Mouse (Mus musculus) spleen, postnatal 10 days (tissue): ENCODE results near the gene 9430097D07Rik.

Experiments
- DNase-seq, 2 experiments: peaks; one replicate each; pipeline ENCODE4 v3.0.0; 2021 to 2022; ENCODE audit warnings: low spot score in 2 of 2

9430097D07Rik gene

GRCm38 (mm10) chr2:32534733-32535471, 40.6 kb downstream of the 9430097D07Rik start, which contains the start of gene Fam102a:
Gene Fam102a, plus strand, starts transcription at chr2:32535332.
- peak; percentile 96 to 99 for DNase-seq

GRCm38 (mm10) chr2:32534061-32534732, 41.3 kb downstream of the 9430097D07Rik start:
- DNase-seq: peak; percentile 28 to 47

DNA sequence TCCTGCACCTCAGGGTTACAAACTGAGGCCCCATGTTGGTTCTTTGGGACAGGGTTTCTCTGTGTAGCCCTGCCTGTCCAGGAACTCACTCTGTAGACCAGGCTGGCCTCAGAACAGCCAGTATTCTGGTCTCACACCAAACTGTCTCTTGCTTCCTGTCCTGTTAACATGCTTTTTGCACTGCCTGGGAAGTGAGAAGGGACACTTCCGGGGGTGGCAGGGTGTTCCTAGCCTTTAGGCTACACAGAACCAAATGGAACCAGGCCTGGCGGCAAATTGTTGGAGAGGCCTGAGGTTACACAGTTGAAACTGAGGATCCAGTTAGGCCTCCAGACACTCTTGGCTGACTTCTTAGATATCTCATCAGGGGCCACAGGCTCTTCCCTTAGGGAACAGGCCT, 42.3 kb downstream of the 9430097D07Rik start:
- DNase-seq: no peak

GRCm38 (mm10) chr2:32530479-32530878, 45.0 kb downstream of the 9430097D07Rik start:
- no peak for DNase-seq

DNA sequence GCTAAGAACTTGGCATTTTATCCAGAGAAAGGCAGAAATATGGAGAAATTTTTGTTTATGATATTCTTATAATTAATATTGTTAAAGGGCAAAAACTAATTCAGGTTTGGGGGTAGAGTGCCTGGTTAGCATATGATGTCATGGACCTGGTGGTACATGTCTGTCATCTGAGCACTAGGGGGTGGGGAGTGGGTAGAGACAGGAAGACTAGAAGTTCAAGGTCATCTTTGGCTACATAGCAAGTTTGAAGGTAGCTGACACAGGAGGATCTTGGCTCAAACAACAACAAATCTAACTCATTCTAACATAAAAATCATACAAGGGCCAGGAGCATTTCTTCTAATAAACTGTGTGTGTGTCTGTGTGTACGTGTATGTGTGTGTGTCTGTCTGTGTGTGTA, 47.2 kb downstream of the 9430097D07Rik start:
- no peak for DNase-seq

GRCm38 (mm10) chr2:32527468-32527966, 48.0 kb downstream of the 9430097D07Rik start:
- no peak for DNase-seq

DNA sequence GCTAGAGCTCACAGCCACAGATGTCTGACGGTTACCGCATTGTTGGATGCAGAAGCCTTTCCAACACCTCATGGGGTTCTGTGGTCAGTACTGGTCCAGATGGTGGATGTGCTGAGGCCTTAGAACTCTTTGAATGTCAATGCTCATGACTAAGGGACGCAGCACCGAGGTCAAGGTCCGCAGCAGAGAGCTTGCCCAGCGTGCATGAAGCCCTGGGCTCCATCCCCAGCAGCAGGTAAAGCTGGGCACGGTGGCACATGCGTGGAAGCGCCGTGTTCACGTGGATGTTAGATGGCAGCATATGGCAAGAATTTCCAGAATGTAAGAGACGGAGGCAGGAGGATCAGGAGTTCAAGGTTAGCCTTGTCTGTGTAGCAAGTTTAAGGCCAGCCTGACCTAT, 49.7 kb downstream of the 9430097D07Rik start:
- no peak for DNase-seq

DNA sequence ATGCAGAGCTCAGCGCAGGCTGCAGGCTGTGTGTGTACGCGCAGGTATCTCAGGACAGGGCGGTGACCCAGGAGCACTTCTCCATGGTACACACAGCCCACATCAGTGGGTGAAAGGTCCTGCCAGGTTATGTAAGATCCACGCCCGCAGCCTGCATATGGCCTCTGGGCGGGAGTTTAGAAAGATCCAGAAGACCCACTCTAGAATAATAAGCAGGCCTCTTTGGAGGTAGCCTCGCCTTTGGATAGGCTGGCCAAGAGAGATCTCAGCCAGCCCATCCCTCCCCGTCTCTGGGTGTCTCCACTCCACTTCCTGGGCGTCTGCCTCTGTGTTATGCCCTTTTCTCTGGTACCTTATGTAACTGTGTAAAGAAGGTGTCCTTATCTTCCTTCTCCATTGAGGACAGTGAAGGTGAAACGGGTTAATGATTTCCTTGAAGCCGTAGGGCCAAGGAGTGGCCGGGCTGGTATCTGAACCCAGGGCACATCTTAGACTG, 50.9 kb downstream of the 9430097D07Rik start:
- no peak for DNase-seq
